Mouse (Mus musculus) cortical plate, adult 2 months (tissue): ENCODE results near the gene Tie1.

Experiments
- CTCF ChIP-seq: fragments of 200-500 bp; IDR thresholded peaks from 2 replicates; pipeline ENCODE4 v1.5.1; 2011; ENCODE audit warnings: mild to moderate bottlenecking, control low read depth, low read length; ENCODE audit not compliant: insufficient read depth; ENCODE audit errors: extremely low read depth
- POLR2A ChIP-seq: fragments of 200-500 bp; IDR thresholded peaks from 2 replicates; pipeline ENCODE4 v1.6.1; 2011; ENCODE audit warnings: mild to moderate bottlenecking, low read length, control low read depth; ENCODE audit not compliant: insufficient read depth; ENCODE audit errors: extremely low read depth

GRCm38 (mm10) chr4:118472687-118473086, 17.2 kb downstream of the Tie1 start:
- TF ChIP-seq CTCF = no peak
- TF ChIP-seq POLR2A = no peak
